Mouse (Mus musculus) heart, postnatal 0 days (tissue): ENCODE measurements around the gene Dut. TPM values are rescaled to one million over a fixed set of nuclear protein-coding genes. Genes with fewer than 3 reads are reported as not detected.
A peak's percentile ranks its signal among the peaks of the same experiment; 100 is the strongest.

Experiments used
- ATAC-seq: fragments of 200-750 bp; cut with Nextera tagmentation; 2 replicates; pipeline ENCODE4 v1.8.0; 2017; ENCODE audit warnings: low read depth, moderate number of reproducible peaks, moderate library complexity; ENCODE audit not compliant: insufficient read depth
- DNase-seq: peaks from one replicate; pipeline ENCODE4 v3.0.0-alpha.2; 2016; ENCODE audit warnings: low spot score
- H3K27ac ChIP-seq: fragments of 300-500 bp; sonication (generic); 2 replicates; pipeline ENCODE4 v1.5.1; 2014; ENCODE audit warnings: low read depth, mild to moderate bottlenecking
- H3K27me3 ChIP-seq: fragments of 300-500 bp; sonication (generic); 2 replicates; pipeline ENCODE4 v1.6.1; 2014; ENCODE audit warnings: low read length, mixed read lengths; ENCODE audit not compliant: control insufficient read depth, insufficient read depth
- H3K36me3 ChIP-seq: fragments of 300-500 bp; sonication (generic); replicated peaks from 2 replicates; pipeline ENCODE4 v1.6.1; 2014; ENCODE audit warnings: low read length, mixed read lengths; ENCODE audit not compliant: control insufficient read depth, insufficient read depth
- H3K4me1 ChIP-seq: fragments of 300-500 bp; sonication (generic); 2 replicates; pipeline ENCODE4 v1.6.1; 2014; ENCODE audit warnings: antibody characterized with exemption; ENCODE audit not compliant: control insufficient read depth, insufficient read depth
- H3K4me2 ChIP-seq: fragments of 300-500 bp; sonication (generic); 2 replicates; pipeline ENCODE4 v1.6.1; 2014; ENCODE audit warnings: low read depth, mild to moderate bottlenecking, low read length, moderate library complexity
- H3K4me3 ChIP-seq: fragments of 300-500 bp; sonication (generic); 2 replicates; pipeline ENCODE4 v1.5.1; 2014; ENCODE audit warnings: low read depth, low read length
- H3K9ac ChIP-seq: fragments of 300-500 bp; sonication (generic); replicated peaks from 2 replicates; pipeline ENCODE4 v1.6.1; 2014; ENCODE audit warnings: low read depth, low read length, mixed read lengths
- H3K9me3 ChIP-seq: fragments of 300-500 bp; sonication (generic); replicated peaks from 2 replicates; pipeline ENCODE4 v1.6.1; 2016; ENCODE audit warnings: low read length; ENCODE audit not compliant: control insufficient read depth
- CTCF ChIP-seq: IDR thresholded peaks from 2 replicates; pipeline ENCODE4 v1.5.1; 2016; ENCODE audit warnings: antibody characterized with exemption, control low read depth, low read depth
- EP300 ChIP-seq: IDR thresholded peaks from 2 replicates; pipeline ENCODE4 v1.6.1; 2016; ENCODE audit warnings: antibody characterized with exemption, low read depth
- WGBS: fragments of 180-500 bp; shearing (Covaris S2); extraction: QIAGEN DNeasy Blood & Tissue Kit; methylation state at CpG from one replicate; pipeline ENCODE4 v1.1.7; 2014; 5-methylcytosine and 5-hydroxymethylcytosine counted together
- polyA plus RNA-seq: library from polyadenylated mRNA; unstranded; fragments of >200 nt; fragmentation: Nextera tagmentation; extraction: Ambion mirVana; gene quantifications from 2 replicates; pipeline ENCODE4 v1.2.1, GENCODE M21; 2015
- total RNA-seq: library from RNA; depleted of rRNA; stranded (reverse); fragments of >200 nt; gene quantifications from 2 replicates; pipeline ENCODE4 v1.2.3, GENCODE M21; 2014; ENCODE audit warnings: low replicate concordance

Gene Dut
- total and polyA plus RNA-seq, 2 experiments from 2014 or later = 69.1 to 93.0 TPM

DNA sequence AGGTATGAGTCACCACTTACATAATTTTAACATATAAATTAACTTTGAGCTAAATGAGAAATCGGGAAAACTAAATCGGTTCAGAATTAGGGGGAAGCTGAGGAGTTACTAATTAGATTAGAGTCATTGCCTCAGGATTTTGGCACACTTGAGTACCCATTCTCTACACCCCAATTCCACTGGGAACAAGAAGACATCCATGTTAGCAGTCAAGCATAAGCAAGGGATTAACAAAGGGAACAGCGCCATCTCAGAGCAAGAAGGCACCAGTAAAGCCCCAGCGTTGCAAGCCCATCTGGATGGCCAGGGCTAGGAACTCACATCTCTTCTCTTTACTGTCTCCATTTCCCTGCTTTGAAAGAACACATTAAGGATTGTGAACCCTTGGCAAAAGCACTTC lies 38.8 kb downstream of the Dut start:
- no peak for DNase-seq
- no peak overlapping the region for H3K27ac ChIP-seq
- ATAC-seq = no peak
- H3K4me3 ChIP-seq = no peak overlapping the region
- TF ChIP-seq CTCF (no peak), EP300 (no peak)
- no peaks in the 10 kb centered on the region for H3K27me3 ChIP-seq
- no peak overlapping the region for H3K4me2 ChIP-seq
- 87% methylated on average over 4 of the region's 4 CpGs for WGBS
- no peaks in the 10 kb centered on the region for H3K4me1 ChIP-seq
- H3K9ac ChIP-seq = no peak overlapping the region
- H3K9me3 ChIP-seq = no peaks in the 10 kb centered on the region
- no peaks in the 10 kb centered on the region for H3K36me3 ChIP-seq

GRCm38 (mm10) chr2:125290197-125290965 lies 43.4 kb downstream of the Dut start:
- ATAC-seq (peak; percentile 55), DNase-seq (no peak)
- no peaks in the 10 kb centered on the region for H3K9me3 ChIP-seq
- no peak overlapping the region for H3K27ac ChIP-seq
- H3K4me3 ChIP-seq = no peak overlapping the region
- H3K4me2 ChIP-seq = no peak overlapping the region
- no peaks in the 10 kb centered on the region for H3K27me3 ChIP-seq
- no peaks in the 10 kb centered on the region for H3K36me3 ChIP-seq
- H3K9ac ChIP-seq = no peak overlapping the region
- no peak for TF ChIP-seq CTCF
- no peak for TF ChIP-seq EP300
- H3K4me1 ChIP-seq = no peaks in the 10 kb centered on the region
- WGBS = 71% methylated on average over 10 of the region's 10 CpGs

- Histone ChIP-seq H3K4me2 (no peak overlapping the region), H3K4me1 (no peaks in the 10 kb centered on the region), H3K27me3 (no peaks in the 10 kb centered on the region), H3K36me3 (no peaks in the 10 kb centered on the region), H3K27ac (no peak overlapping the region), H3K9ac (no peak overlapping the region), H3K4me3 (no peak overlapping the region), H3K9me3 (no peaks in the 10 kb centered on the region)
- TF ChIP-seq CTCF = no peak
- no peak for TF ChIP-seq EP300
- DNase-seq (no peak), ATAC-seq (no peak)
- 25% methylated on average over 1 of the region's 1 CpGs for WGBS
Observed at GRCm38 (mm10) chr2:125291101-125291500, 44.1 kb downstream of the Dut start.

GRCm38 (mm10) chr2:125292616-125293015 lies 45.6 kb downstream of the Dut start:
- H3K4me3 ChIP-seq = no peak overlapping the region
- H3K4me1 ChIP-seq = no peaks in the 10 kb centered on the region
- no peaks in the 10 kb centered on the region for H3K36me3 ChIP-seq
- no peaks in the 10 kb centered on the region for H3K9me3 ChIP-seq
- no peak overlapping the region for H3K27ac ChIP-seq
- no peak overlapping the region for H3K9ac ChIP-seq
- no peak for ATAC-seq
- no peaks in the 10 kb centered on the region for H3K27me3 ChIP-seq
- TF ChIP-seq EP300 (no peak), CTCF (no peak)
- WGBS = 43% methylated on average over 7 of the region's 7 CpGs
- H3K4me2 ChIP-seq = no peak overlapping the region
- no peak for DNase-seq

DNA sequence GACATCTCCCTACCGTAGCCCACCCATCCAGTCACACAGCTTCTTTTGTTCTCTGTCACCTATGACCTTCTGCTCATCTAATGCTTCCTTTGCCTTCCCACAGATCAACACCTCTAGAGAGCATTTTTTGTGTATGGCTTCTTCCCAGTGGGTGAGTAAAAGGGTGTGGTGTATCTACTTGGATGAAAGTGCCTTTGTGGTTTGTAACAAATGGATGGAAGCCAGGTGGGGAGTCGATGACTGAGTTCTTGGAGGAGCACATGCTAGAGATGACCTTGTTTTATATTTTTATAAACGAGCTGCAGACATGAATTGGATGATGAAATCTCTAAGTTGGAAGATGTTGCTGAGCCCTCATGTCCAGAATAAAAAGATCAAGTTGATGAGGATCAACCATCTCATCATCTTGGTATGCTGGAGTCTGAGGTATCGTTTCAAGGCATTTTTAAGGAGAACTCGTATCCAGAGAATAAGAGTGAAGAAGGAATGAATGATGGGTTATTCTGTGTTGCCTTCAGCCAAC lies 47.0 kb downstream of the Dut start:
- 77% methylated on average over 5 of the region's 5 CpGs for WGBS
- ATAC-seq = no peak
- no peaks in the 10 kb centered on the region for H3K4me1 ChIP-seq

DNA sequence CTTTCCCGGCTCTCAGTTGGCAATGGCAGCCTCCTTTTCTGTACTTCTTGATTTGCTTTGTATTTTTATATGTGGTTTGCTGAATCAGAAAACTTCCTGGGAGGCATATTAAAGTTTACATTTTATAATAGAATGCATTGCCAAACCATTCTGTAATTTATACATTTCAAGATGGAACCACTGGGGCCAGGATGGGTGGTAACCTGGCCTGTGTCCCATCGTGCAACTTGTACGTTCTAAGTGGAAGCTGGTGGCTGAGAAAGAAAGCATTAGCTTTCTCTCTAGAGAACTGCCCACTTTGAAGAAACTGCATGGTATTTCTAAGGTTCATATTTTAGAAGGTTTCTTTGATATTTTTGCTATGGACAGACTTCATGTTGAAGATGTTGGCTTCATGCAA lies 48.5 kb downstream of the Dut start:
- no peak for ATAC-seq
- no peak for DNase-seq
- H3K4me1 ChIP-seq = no peaks in the 10 kb centered on the region
- H3K27ac ChIP-seq = no peak overlapping the region
- H3K4me2 ChIP-seq = no peak overlapping the region
- TF ChIP-seq CTCF (no peak), EP300 (no peak)
- no peak overlapping the region for H3K4me3 ChIP-seq
- no peak overlapping the region for H3K9ac ChIP-seq
- WGBS = 82% methylated on average over 3 of the region's 3 CpGs
- no peaks in the 10 kb centered on the region for H3K9me3 ChIP-seq
- H3K27me3 ChIP-seq = no peaks in the 10 kb centered on the region
- H3K36me3 ChIP-seq = no peaks in the 10 kb centered on the region

More for the DNA sequence above, 47.0 kb downstream of the Dut start:
- Histone ChIP-seq H3K27me3 (no peaks in the 10 kb centered on the region), H3K36me3 (no peaks in the 10 kb centered on the region), H3K9ac (no peak overlapping the region), H3K4me2 (no peak overlapping the region), H3K27ac (no peak overlapping the region), H3K9me3 (no peaks in the 10 kb centered on the region), H3K4me3 (no peak overlapping the region)
- DNase-seq = no peak
- TF ChIP-seq CTCF (no peak), EP300 (no peak)
